Mouse (Mus musculus) ES-E14 (cell line): ENCODE measurements around the gene Tgoln1.

Experiments
- ZC3H11A ChIP-seq: IDR thresholded peaks from 2 replicates; pipeline ENCODE4 v1.6.1; 2012; ENCODE audit warnings: low read depth, mild to moderate bottlenecking, inconsistent platforms, low read length, borderline replicate concordance
- ZNF384 ChIP-seq: IDR thresholded peaks from 2 replicates; pipeline ENCODE4 v1.6.1; 2012; ENCODE audit warnings: low read depth, low read length, inconsistent platforms

DNA sequence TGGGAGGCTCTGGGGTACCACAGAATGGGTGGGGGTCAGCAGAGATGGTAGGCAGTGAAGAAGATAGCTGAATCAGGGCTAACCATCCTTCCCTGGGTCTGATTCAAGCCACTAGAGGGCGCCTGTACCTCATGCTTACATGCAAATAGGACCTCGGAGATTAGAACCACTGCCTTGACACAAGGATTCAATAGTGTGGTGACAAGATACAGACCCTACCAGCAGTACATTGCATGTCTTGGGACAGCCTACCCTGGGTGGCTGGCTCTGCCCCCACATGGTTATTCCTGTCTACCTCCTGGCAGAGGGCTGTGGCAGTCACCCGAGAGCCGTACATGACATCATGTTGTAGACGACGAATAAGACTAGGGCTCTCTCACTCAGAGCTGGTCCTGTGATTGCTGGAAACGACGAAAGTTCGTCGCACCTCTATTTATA lies 30.6 kb upstream of the Tgoln1 start:
- TF ChIP-seq ZNF384 (no peak), ZC3H11A (peak; percentile 83)
